Mouse (Mus musculus): ENCODE measurements around the gene Hnrnpa2b1. TPM values are rescaled to one million over a fixed set of nuclear protein-coding genes. Genes with fewer than 3 reads are reported as not detected.

Hnrnpa2b1 gene
- 435 and 609 TPM in 2 replicates for total RNA-seq (2012; rRNA removed)

GRCm38 (mm10) chr6:51469715-51470310 lies at the start of gene Hnrnpa2b1:
Gene Hnrnpa2b1 (minus strand): TSS chr6:51469894.
- H3K4me3 ChIP-seq (ENCODE audit: insufficient read depth in 1 of 2, low read depth in 1 of 2, low read length in 2 of 2, poor library complexity in 1 of 2, severe bottlenecking in 1 of 2): peak within 1 kb of the TSS; percentile 77 to 99
- TF ChIP-seq ZNF384 (IDR thresholded peaks at IDR 0.05; ENCODE audit: low read depth, low read length): no peak

GRCm38 (mm10) chr6:51514860-51515259 lies 45.2 kb upstream of the Hnrnpa2b1 start:
- DNase-seq (ENCODE audit: low read depth, low spot score): no peak
- peaks cover 0 to 9% of the 10 kb centered on the region in 2 experiments; a peak in 2 of 4 replicates for H3K4me1 ChIP-seq (ENCODE audit: control insufficient read depth in 2 of 2, insufficient read depth in 2 of 2, low read length in 2 of 2, poor library complexity in 1 of 2)
- in situ Hi-C loops (cut with MboI; ENCODE audit: low sequenced_read_pairs in 2 of 2, unreplicated experiment in 2 of 2): no loop called here

More at GRCm38 (mm10) chr6:51469715-51470310, at the start of gene Hnrnpa2b1:
- Histone ChIP-seq H3K9ac (ENCODE audit: insufficient read depth, low read depth, low read length, poor library complexity, severe bottlenecking) (peak within 1 kb of the TSS; percentile 100), H3K9me3 (ENCODE audit: control insufficient read depth, insufficient read depth, low read depth, low read length) (no peaks in the 10 kb centered on the region), H3K4me1 (ENCODE audit: control insufficient read depth in 2 of 2, insufficient read depth in 2 of 2, low read length in 2 of 2, poor library complexity in 1 of 2) (peaks cover 0 to 2% of the 10 kb centered on the region in 2 experiments; a peak in 1 of 4 replicates), H3K36me3 (ENCODE audit: control insufficient read depth, insufficient read depth, low read length, poor library complexity, severe bottlenecking) (peaks cover 34% of the 10 kb centered on the region), H3K27ac (ENCODE audit: insufficient read depth, low read depth, low read length, poor library complexity, severe bottlenecking) (peak within 1 kb of the TSS; percentile 99)
- in situ Hi-C loops (cut with MboI; ENCODE audit: low sequenced_read_pairs in 2 of 2, unreplicated experiment in 2 of 2): no loop called here
- peak; percentile 98 for DNase-seq (ENCODE audit: low read depth, low spot score)

GRCm38 (mm10) chr6:51513745-51514144 lies 44.1 kb upstream of the Hnrnpa2b1 start:
- peaks cover 0 to 10% of the 10 kb centered on the region in 2 experiments; a peak in 3 of 4 replicates for H3K4me1 ChIP-seq (ENCODE audit: control insufficient read depth in 2 of 2, insufficient read depth in 2 of 2, low read length in 2 of 2, poor library complexity in 1 of 2)
- no peak overlapping the region for H3K27ac ChIP-seq (ENCODE audit: insufficient read depth, low read depth, low read length, poor library complexity, severe bottlenecking)
- H3K9ac ChIP-seq (ENCODE audit: insufficient read depth, low read depth, low read length, poor library complexity, severe bottlenecking): no peak overlapping the region
- H3K4me3 ChIP-seq (ENCODE audit: insufficient read depth in 1 of 2, low read depth in 1 of 2, low read length in 2 of 2, poor library complexity in 1 of 2, severe bottlenecking in 1 of 2): no peak overlapping the region
- no peaks in the 10 kb centered on the region for H3K9me3 ChIP-seq (ENCODE audit: control insufficient read depth, insufficient read depth, low read depth, low read length)
- no peak for DNase-seq (ENCODE audit: low read depth, low spot score)
- H3K36me3 ChIP-seq (ENCODE audit: control insufficient read depth, insufficient read depth, low read length, poor library complexity, severe bottlenecking): no peaks in the 10 kb centered on the region
- in situ Hi-C loops (cut with MboI; ENCODE audit: low sequenced_read_pairs in 2 of 2, unreplicated experiment in 2 of 2): no loop called here
- TF ChIP-seq MAFK (IDR thresholded peaks at IDR 0.05; ENCODE audit: insufficient read depth, low read depth, low read length) (no peak), CHD2 (IDR thresholded peaks at IDR 0.05; ENCODE audit: low read depth, low read length) (no peak), ZC3H11A (IDR thresholded peaks at IDR 0.05; ENCODE audit: borderline replicate concordance, low read depth, low read length) (no peak), HCFC1 (IDR thresholded peaks at IDR 0.05; ENCODE audit: borderline replicate concordance, insufficient read depth, low read length) (no peak), ZNF384 (IDR thresholded peaks at IDR 0.05; ENCODE audit: low read depth, low read length) (no peak)

More at GRCm38 (mm10) chr6:51514860-51515259, 45.2 kb upstream of the Hnrnpa2b1 start:
- Histone ChIP-seq H3K4me3 (ENCODE audit: insufficient read depth in 1 of 2, low read depth in 1 of 2, low read length in 2 of 2, poor library complexity in 1 of 2, severe bottlenecking in 1 of 2) (no peak overlapping the region), H3K36me3 (ENCODE audit: control insufficient read depth, insufficient read depth, low read length, poor library complexity, severe bottlenecking) (no peaks in the 10 kb centered on the region), H3K9me3 (ENCODE audit: control insufficient read depth, insufficient read depth, low read depth, low read length) (no peaks in the 10 kb centered on the region), H3K27ac (ENCODE audit: insufficient read depth, low read depth, low read length, poor library complexity, severe bottlenecking) (no peak overlapping the region), H3K9ac (ENCODE audit: insufficient read depth, low read depth, low read length, poor library complexity, severe bottlenecking) (no peak overlapping the region)
- no peak for TF ChIP-seq CHD2 (IDR thresholded peaks at IDR 0.05; ENCODE audit: low read depth, low read length)
- no peak for TF ChIP-seq MAFK (IDR thresholded peaks at IDR 0.05; ENCODE audit: insufficient read depth, low read depth, low read length)
- no peak for TF ChIP-seq ZNF384 (IDR thresholded peaks at IDR 0.05; ENCODE audit: low read depth, low read length)
- no peak for TF ChIP-seq ZC3H11A (IDR thresholded peaks at IDR 0.05; ENCODE audit: borderline replicate concordance, low read depth, low read length)
- TF ChIP-seq HCFC1 (IDR thresholded peaks at IDR 0.05; ENCODE audit: borderline replicate concordance, insufficient read depth, low read length): no peak

- Histone ChIP-seq H3K4me3 (ENCODE audit: insufficient read depth in 1 of 2, low read depth in 1 of 2, low read length in 2 of 2, poor library complexity in 1 of 2, severe bottlenecking in 1 of 2) (no peak overlapping the region), H3K9me3 (ENCODE audit: control insufficient read depth, insufficient read depth, low read depth, low read length) (no peaks in the 10 kb centered on the region), H3K9ac (ENCODE audit: insufficient read depth, low read depth, low read length, poor library complexity, severe bottlenecking) (no peak overlapping the region), H3K27ac (ENCODE audit: insufficient read depth, low read depth, low read length, poor library complexity, severe bottlenecking) (no peak overlapping the region), H3K36me3 (ENCODE audit: control insufficient read depth, insufficient read depth, low read length, poor library complexity, severe bottlenecking) (no peaks in the 10 kb centered on the region), H3K4me1 (ENCODE audit: control insufficient read depth in 2 of 2, insufficient read depth in 2 of 2, low read length in 2 of 2, poor library complexity in 1 of 2) (peaks cover 0 to 20% of the 10 kb centered on the region in 2 experiments; a peak in 3 of 4 replicates)
- TF ChIP-seq HCFC1 (IDR thresholded peaks at IDR 0.05; ENCODE audit: borderline replicate concordance, insufficient read depth, low read length) (no peak), ZC3H11A (IDR thresholded peaks at IDR 0.05; ENCODE audit: borderline replicate concordance, low read depth, low read length) (no peak), MAFK (IDR thresholded peaks at IDR 0.05; ENCODE audit: insufficient read depth, low read depth, low read length) (no peak), CHD2 (IDR thresholded peaks at IDR 0.05; ENCODE audit: low read depth, low read length) (no peak), ZNF384 (IDR thresholded peaks at IDR 0.05; ENCODE audit: low read depth, low read length) (no peak)
- in situ Hi-C loops (cut with MboI; ENCODE audit: low sequenced_read_pairs in 2 of 2, unreplicated experiment in 2 of 2): no loop called here
- peak; percentile 51 for DNase-seq (ENCODE audit: low read depth, low spot score)
These were observed 41.3 kb upstream of the Hnrnpa2b1 start for GRCm38 (mm10) chr6:51510946-51511345.

Data from ES-E14 (cell line).